8 mouse cellular contexts compared by ENCODE assay signal in the genomic region with DNA sequence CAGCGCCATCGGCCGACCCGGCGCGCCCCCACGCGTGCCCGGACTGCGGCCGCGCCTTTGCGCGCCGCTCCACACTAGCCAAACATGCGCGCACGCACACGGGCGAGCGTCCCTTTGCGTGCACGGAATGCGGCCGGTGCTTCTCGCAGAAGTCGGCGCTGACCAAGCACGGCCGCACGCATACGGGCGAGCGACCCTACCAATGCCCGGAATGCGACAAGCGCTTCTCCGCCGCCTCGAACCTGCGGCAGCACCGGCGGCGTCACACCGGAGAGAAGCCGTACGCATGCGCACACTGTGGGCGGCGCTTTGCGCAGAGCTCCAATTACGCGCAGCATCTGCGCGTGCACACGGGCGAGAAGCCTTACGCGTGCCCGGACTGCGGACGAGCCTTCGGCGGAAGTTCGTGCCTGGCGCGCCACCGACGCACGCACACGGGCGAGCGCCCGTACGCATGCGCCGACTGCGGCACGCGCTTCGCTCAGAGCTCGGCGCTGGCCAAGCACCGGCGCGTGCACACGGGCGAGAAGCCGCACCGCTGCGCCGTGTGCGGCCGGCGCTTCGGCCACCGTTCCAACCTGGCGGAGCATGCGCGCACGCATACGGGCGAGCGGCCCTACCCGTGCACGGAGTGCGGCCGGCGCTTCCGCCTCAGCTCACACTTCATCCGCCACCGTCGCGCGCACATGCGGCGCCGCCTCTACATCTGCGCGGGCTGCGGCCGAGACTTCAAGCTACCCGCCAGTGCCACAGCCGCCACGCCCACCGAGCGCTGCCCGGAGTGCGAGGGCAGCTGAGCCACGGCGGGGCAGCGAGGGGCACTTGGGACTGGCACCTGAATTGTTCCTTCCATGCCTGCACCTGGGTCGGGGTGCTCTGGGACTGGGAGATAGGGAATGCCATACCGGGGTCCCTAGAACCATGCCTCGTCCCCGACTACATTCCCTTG. TPM values are rescaled to one million over a fixed set of nuclear protein-coding genes. Genes with fewer than 3 reads are reported as not detected.
DNase-seq lines count a peak whose midpoint lies in the region; ATAC-seq lines count a peak whose summit lies in the region.

No protein-coding gene starts in this region.

- no peaks in the 10 kb centered on the region for H3K27me3 ChIP-seq in hindbrain, embryonic 14.5 days (ENCODE audit: control insufficient read depth, insufficient read depth, low read length)

- H3K27ac ChIP-seq in hindbrain, embryonic 14.5 days = peak overlapping the region; percentile 96

- peak; percentile 97 for ATAC-seq in hindbrain, embryonic 14.5 days (ENCODE audit: low FRiP score)

- WGBS in hindbrain, embryonic 14.5 days = under 1% methylated on average over 136 of the region's 136 CpGs

- DNase-seq in T-cell, adult 2 months (ENCODE audit: low spot score) = peak; percentile 95
- peak; percentile 97 to 98 for DNase-seq in cerebellum, postnatal 25 days
- peak; percentile 84 to 91 for DNase-seq in frontal cortex, postnatal 25 days (ENCODE audit: low spot score in 2 of 2)
- DNase-seq in hindbrain, embryonic 14.5 days (ENCODE audit: low spot score) = peak; percentile 100
- peak; percentile 95 for DNase-seq in layer of hippocampus, postnatal 36 days
- peak; percentile 95 for DNase-seq in lung, postnatal 25 days (ENCODE audit: low spot score)
- DNase-seq in retina, adult 2 months (ENCODE audit: low read depth, low spot score) = peak; percentile 96
- peak; percentile 94 for DNase-seq in thymus, postnatal 25 days

- H3K36me3 ChIP-seq in hindbrain, embryonic 14.5 days (replicated peaks; ENCODE audit: control insufficient read depth, insufficient read depth) = peaks cover 15% of the 10 kb centered on the region

- H3K9me3 ChIP-seq in hindbrain, embryonic 14.5 days (ENCODE audit: control insufficient read depth, low read length) = no peaks in the 10 kb centered on the region

- H3K4me1 ChIP-seq in hindbrain, embryonic 14.5 days (replicated peaks; ENCODE audit: control insufficient read depth, insufficient read depth, low read length) = peaks cover 12% of the 10 kb centered on the region; the same call in 1 of the 2 replicates

- peak overlapping the region; percentile 46 for H3K4me3 ChIP-seq in hindbrain, embryonic 14.5 days (replicated peaks; ENCODE audit: low read length)

- peak overlapping the region; percentile 78 for H3K9ac ChIP-seq in hindbrain, embryonic 14.5 days

- H3K4me2 ChIP-seq in hindbrain, embryonic 14.5 days (replicated peaks) = peak overlapping the region; percentile 79

RNA-seq across cellular contexts. Expression of gene Dctpp1, which starts 6.4 kb away (rescaled TPM):
- polyA plus RNA-seq in hindbrain, embryonic 14.5 days (2014; fragmentation: Nextera tagmentation; extraction: Ambion mirVana) = 119 and 126 TPM in 2 replicates
- 10 to 100 TPM; 21.0 to 21.9 TPM for total RNA-seq in layer of hippocampus, postnatal 36 days (2021)

RNA-seq across cellular contexts. Expression of gene Zfp771, which starts 10.0 kb away (rescaled TPM):
- polyA plus RNA-seq in hindbrain, embryonic 14.5 days (2014; fragmentation: Nextera tagmentation; extraction: Ambion mirVana) = 63.4 and 63.5 TPM in 2 replicates
- total RNA-seq in layer of hippocampus, postnatal 36 days (2021) = 10 to 100 TPM; 69.3 to 74.9 TPM

RNA-seq across cellular contexts. Expression of gene Sephs2, which starts 19.8 kb away (rescaled TPM):
- 76.3 and 80.6 TPM in 2 replicates for polyA plus RNA-seq in hindbrain, embryonic 14.5 days (2014; fragmentation: Nextera tagmentation; extraction: Ambion mirVana)
- total RNA-seq in layer of hippocampus, postnatal 36 days (2021) = 10 to 100 TPM; 36.1 to 37.2 TPM

RNA-seq across cellular contexts. Expression of gene Sept1, which starts 21.2 kb away (rescaled TPM):
- polyA plus RNA-seq in hindbrain, embryonic 14.5 days (2014; fragmentation: Nextera tagmentation; extraction: Ambion mirVana) = 8.3 and 9.2 TPM in 2 replicates
- total RNA-seq in layer of hippocampus, postnatal 36 days (2021) = 1 to 10 TPM; 5.2 to 5.4 TPM

RNA-seq across cellular contexts. Expression of gene Zfp553, which starts 21.2 kb away (rescaled TPM):
- 25.0 TPM in 2 replicates for polyA plus RNA-seq in hindbrain, embryonic 14.5 days (2014; fragmentation: Nextera tagmentation; extraction: Ambion mirVana)
- 10 to 100 TPM; 21.0 TPM for total RNA-seq in layer of hippocampus, postnatal 36 days (2021)

Comparison
In these comparisons a context has a peak if more than half of its experiments do, and no peak if none do; other contexts are left out.
1. Peak in every context shown above with its lines: DNase-seq, ATAC-seq, H3K4me3 ChIP-seq and H3K27ac ChIP-seq.